ENCODE assay signal across 9 mouse cellular contexts in genomic region chr6:140424991-140425361, GRCm38 (mm10). TPM values are rescaled to one million over a fixed set of nuclear protein-coding genes. Genes with fewer than 3 reads are reported as not detected.
DNase-seq lines count a peak whose midpoint lies in the region; ATAC-seq and TF ChIP-seq lines count a peak whose summit lies in the region.
"Had no signal": no experiment of that assay in that cellular context is flagged by ENCODE, and none has a peak within 500 bp of the region (broad histone marks: within the 10 kb centered on the region; RNA-seq: fewer than 3 reads in every experiment).

No protein-coding gene starts in this region.

- TF ChIP-seq POLR2A in limb, embryonic 14.5 days (IDR thresholded peaks at IDR 0.05; ENCODE audit: borderline replicate concordance, extremely low read depth, insufficient read depth, insufficient read length), result 0 out of 2 replicates have a peak, but pooled peaks have one; percentile 6

- peak; percentile 48 for DNase-seq in adrenal gland, postnatal 25 days
- DNase-seq in intestine, embryonic 14.5 days (ENCODE audit: low spot score), result peak; percentile 85
- DNase-seq in limb, embryonic 14.5 days (ENCODE audit: low spot score), result no peak
- DNase-seq in thymus, postnatal 25 days, result peak; percentile 30

- H3K4me2 ChIP-seq in forebrain, embryonic 13.5 days, result peak overlapping the region; percentile 72
- peak overlapping the region; percentile 76 for H3K4me2 ChIP-seq in intestine, embryonic 14.5 days (ENCODE audit: low read length)
- H3K4me2 ChIP-seq in limb, embryonic 14.5 days (replicated peaks; ENCODE audit: low read depth, low read length, severe bottlenecking), result peak overlapping the region; percentile 78
- peak overlapping the region; percentile 77 for H3K4me2 ChIP-seq in midbrain, embryonic 12.5 days (replicated peaks)

- peaks cover 5% of the 10 kb centered on the region for H3K4me1 ChIP-seq in erythroblast, embryonic 14.5 days (ENCODE audit: control insufficient read depth)
- peaks cover 32% of the 10 kb centered on the region for H3K4me1 ChIP-seq in forebrain, embryonic 13.5 days
- H3K4me1 ChIP-seq in intestine, embryonic 14.5 days (replicated peaks; ENCODE audit: control insufficient read depth, insufficient read depth, low read length), result peaks cover 13% of the 10 kb centered on the region
- peaks cover 10% of the 10 kb centered on the region for H3K4me1 ChIP-seq in limb, embryonic 14.5 days (ENCODE audit: control insufficient read depth, insufficient read depth, low read length)
- peaks cover 21% of the 10 kb centered on the region for H3K4me1 ChIP-seq in midbrain, embryonic 12.5 days

- H3K4me3 ChIP-seq in erythroblast, embryonic 14.5 days (replicated peaks), result peak overlapping the region; percentile 65
- H3K4me3 ChIP-seq in forebrain, embryonic 13.5 days, result peak overlapping the region; percentile 97
- peak overlapping the region; percentile 87 for H3K4me3 ChIP-seq in intestine, embryonic 14.5 days (ENCODE audit: low read depth, low read length)
- peak overlapping the region; percentile 92 for H3K4me3 ChIP-seq in limb, embryonic 14.5 days (replicated peaks; ENCODE audit: low read length)
- H3K4me3 ChIP-seq in midbrain, embryonic 12.5 days, result peak overlapping the region; percentile 97

- H3K9me3 ChIP-seq in erythroblast, embryonic 14.5 days (ENCODE audit: control insufficient read depth, low read length), result no peaks in the 10 kb centered on the region
- peaks cover 3% of the 10 kb centered on the region for H3K9me3 ChIP-seq in forebrain, embryonic 13.5 days (replicated peaks)
- H3K9me3 ChIP-seq in intestine, embryonic 14.5 days (ENCODE audit: control insufficient read depth, low read length), result no peaks in the 10 kb centered on the region
- no peaks in the 10 kb centered on the region for H3K9me3 ChIP-seq in limb, embryonic 14.5 days (ENCODE audit: control insufficient read depth, low read length)
- no peaks in the 10 kb centered on the region for H3K9me3 ChIP-seq in midbrain, embryonic 12.5 days

- ATAC-seq in erythroblast, adult 5-6 weeks (replicated peaks; ENCODE audit: low FRiP score, poor library complexity, severe bottlenecking), result no peak
- peak; percentile 6 for ATAC-seq in forebrain, embryonic 13.5 days
- no peak for ATAC-seq in intestine, embryonic 14.5 days (replicated peaks; ENCODE audit: low FRiP score, low TSS enrichment, low read depth)
- ATAC-seq in limb, embryonic 14.5 days (ENCODE audit: low FRiP score, low read depth), result no peak
- 0 out of 2 replicates have a peak, but pooled peaks have one; percentile 3 for ATAC-seq in midbrain, embryonic 12.5 days (ENCODE audit: low FRiP score, low read depth)

- H3K27ac ChIP-seq in forebrain, embryonic 13.5 days, result peak overlapping the region; percentile 93
- peak overlapping the region; percentile 95 for H3K27ac ChIP-seq in intestine, embryonic 14.5 days (ENCODE audit: low read depth)
- H3K27ac ChIP-seq in limb, embryonic 14.5 days (replicated peaks; ENCODE audit: low read depth, low read length), result peak overlapping the region; percentile 91; the same call in 1 of the 2 replicates
- H3K27ac ChIP-seq in midbrain, embryonic 12.5 days (replicated peaks), result peak overlapping the region; percentile 96

- H3K9ac ChIP-seq in forebrain, embryonic 13.5 days, result peak overlapping the region; percentile 97
- H3K9ac ChIP-seq in intestine, embryonic 14.5 days (ENCODE audit: low read length), result peak overlapping the region; percentile 99
- peak overlapping the region; percentile 96 for H3K9ac ChIP-seq in limb, embryonic 14.5 days (ENCODE audit: low read depth, low read length, severe bottlenecking)
- peak overlapping the region; percentile 96 for H3K9ac ChIP-seq in midbrain, embryonic 12.5 days (replicated peaks)

- peaks cover 3% of the 10 kb centered on the region; the same call in 1 of the 2 replicates for H3K36me3 ChIP-seq in erythroblast, embryonic 14.5 days (ENCODE audit: control insufficient read depth)
- peaks cover 11% of the 10 kb centered on the region for H3K36me3 ChIP-seq in forebrain, embryonic 13.5 days (ENCODE audit: poor library complexity, severe bottlenecking)
- peaks cover 28% of the 10 kb centered on the region for H3K36me3 ChIP-seq in intestine, embryonic 14.5 days (ENCODE audit: control insufficient read depth, insufficient read depth, low read length)
- H3K36me3 ChIP-seq in limb, embryonic 14.5 days (ENCODE audit: control insufficient read depth, insufficient read depth, low read length), result peaks cover 16% of the 10 kb centered on the region
- peaks cover 17% of the 10 kb centered on the region for H3K36me3 ChIP-seq in midbrain, embryonic 12.5 days

- peaks cover 34% of the 10 kb centered on the region for H3K27me3 ChIP-seq in erythroblast, embryonic 14.5 days (ENCODE audit: control insufficient read depth)
- H3K27me3 ChIP-seq in forebrain, embryonic 13.5 days, result no peaks in the 10 kb centered on the region
- H3K27me3 ChIP-seq in intestine, embryonic 14.5 days (replicated peaks; ENCODE audit: control insufficient read depth, insufficient read depth, low read length), result no peaks in the 10 kb centered on the region
- no peaks in the 10 kb centered on the region for H3K27me3 ChIP-seq in limb, embryonic 14.5 days (ENCODE audit: control insufficient read depth, insufficient read depth, low read length)
- H3K27me3 ChIP-seq in midbrain, embryonic 12.5 days, result no peaks in the 10 kb centered on the region
- H3K27me3 ChIP-seq: CH12.LX had no signal

- WGBS in forebrain, embryonic 13.5 days, result under 1% methylated on average over 17 of the region's 17 CpGs
- 1% methylated on average over 17 of the region's 17 CpGs for WGBS in intestine, embryonic 14.5 days
- WGBS in limb, embryonic 14.5 days, result under 1% methylated on average over 17 of the region's 17 CpGs
- whole genome bisulfite sequencing in midbrain, embryonic 12.5 days, result under 1% methylated on average over 17 of the region's 17 CpGs

RNA-seq across cellular contexts. Expression of gene Plekha5, which starts 1.1 kb away (rescaled TPM):
- polyA plus RNA-seq in erythroblast, embryonic 14.5 days (2012), result 0.01 TPM in 1 of 2 replicates, not detected in the other
- total RNA-seq in erythroblast, adult 5-6 weeks (2015; ENCODE audit: low replicate concordance), result not detected in 2 replicates
- total RNA-seq in erythroblast, adult 5-6 weeks (2017; ENCODE audit: low replicate concordance), result 0.60 and 0.98 TPM in 2 replicates
- total RNA-seq in adrenal gland, postnatal 25 days (2021), result 43.5 and 57.6 TPM in 2 replicates
- 32.4 and 36.9 TPM in 2 replicates for polyA plus RNA-seq in forebrain, embryonic 13.5 days (2015; fragmentation: Nextera tagmentation; extraction: Ambion mirVana)
- 62.1 and 73.6 TPM in 2 replicates for polyA plus RNA-seq in intestine, embryonic 14.5 days (2014; fragmentation: Nextera tagmentation; extraction: Ambion mirVana)
- polyA plus RNA-seq in limb, embryonic 14.5 days (2012; rRNA removed), result 74.0 and 87.2 TPM in 2 replicates
- 50.8 and 59.9 TPM in 2 replicates for polyA plus RNA-seq in limb, embryonic 14.5 days (2014; fragmentation: Nextera tagmentation; extraction: Ambion mirVana)
- 55.0 and 55.3 TPM in 2 replicates for polyA plus RNA-seq in midbrain, embryonic 12.5 days (2016; fragmentation: Nextera tagmentation; extraction: Ambion mirVana)

Comparison
In these comparisons a context has a peak if more than half of its experiments do, and no peak if none do; other contexts are left out.
1. ATAC-seq: peak in forebrain, embryonic 13.5 days (single experiment) and midbrain, embryonic 12.5 days (single experiment); none in erythroblast, adult 5-6 weeks (single experiment), intestine, embryonic 14.5 days (single experiment) and limb, embryonic 14.5 days (single experiment).
2. RNA of gene Plekha5, which starts 1.1 kb away (polyA plus RNA-seq): 50.8 to 87.2 TPM in limb, embryonic 14.5 days, 62.1 to 73.6 TPM in intestine, embryonic 14.5 days, 55.0 to 55.3 TPM in midbrain, embryonic 12.5 days and 32.4 to 36.9 TPM in forebrain, embryonic 13.5 days; 0.01 TPM in erythroblast, embryonic 14.5 days; every median in the first group is over 10 times any median in the second.
3. Peak in every context shown above with its lines, with median percentiles within 50 percentile points of each other: H3K4me3 ChIP-seq, H3K27ac ChIP-seq, H3K4me2 ChIP-seq and H3K9ac ChIP-seq.